Comparison of ENCODE assay signal across 8 mouse cellular contexts in the genomic region with DNA sequence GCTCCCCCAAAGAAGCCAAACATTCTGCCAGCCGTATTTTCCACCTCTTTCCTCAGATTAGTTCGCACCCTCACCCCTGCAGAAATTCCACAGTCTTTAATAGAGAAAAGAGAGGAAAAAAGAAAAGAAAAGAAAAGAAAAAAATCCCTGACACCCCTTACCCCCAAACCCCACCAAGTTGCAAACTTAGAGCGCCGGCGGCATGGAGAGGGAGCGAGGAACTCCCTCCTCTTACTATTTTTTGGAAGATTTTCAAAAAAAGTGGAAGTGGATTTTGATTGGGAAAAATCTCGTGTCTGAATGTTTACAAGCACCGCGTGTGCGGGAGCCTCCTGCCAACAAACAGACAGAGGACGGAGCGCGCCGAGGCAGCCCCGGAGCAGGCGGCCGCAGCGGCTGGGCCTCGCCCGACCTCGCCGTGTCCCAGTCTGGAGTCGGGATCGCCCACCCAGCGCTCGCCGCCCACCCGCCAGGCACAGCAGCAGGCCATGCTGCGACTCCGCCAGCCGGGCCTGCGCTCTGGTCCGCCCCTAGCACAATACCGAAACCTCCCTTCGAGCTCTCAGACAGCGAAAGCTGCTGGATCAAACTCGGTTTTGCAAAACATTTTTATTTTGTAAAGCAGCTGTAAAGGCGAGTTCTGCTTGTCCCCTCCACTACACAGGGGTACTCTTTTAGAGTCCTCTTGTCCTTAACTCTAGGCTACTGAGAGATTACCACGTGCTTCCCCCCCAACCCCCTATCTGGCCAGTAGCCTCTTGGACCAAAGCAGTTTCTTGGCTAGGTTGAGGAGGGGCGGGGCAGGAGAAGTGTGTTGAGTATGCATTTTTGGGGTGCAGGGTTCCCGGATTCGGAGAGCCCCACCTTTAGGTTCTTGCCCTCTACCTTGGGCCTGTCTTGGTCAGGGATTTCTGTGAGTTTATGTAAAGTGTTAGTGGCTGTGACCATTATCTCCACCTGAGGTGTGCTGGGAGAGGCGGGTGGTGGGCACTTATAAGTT. TPM values are rescaled to one million over a fixed set of nuclear protein-coding genes. Genes with fewer than 3 reads are reported as not detected.
DNase-seq lines count a peak whose midpoint lies in the region; ATAC-seq and TF ChIP-seq lines count a peak whose summit lies in the region.
"Had no signal": no experiment of that assay in that cellular context is flagged by ENCODE, and none has a peak within 500 bp of the region (broad histone marks: within the 10 kb centered on the region; RNA-seq: fewer than 3 reads in every experiment).

No protein-coding gene starts in this region.

- in situ Hi-C loops in CH12.LX (cut with MboI; ENCODE audit: low pct_ligation_motif_present, low pct_unique_long_range_greater_than_20kb, low sequenced_read_pairs) (loop anchor here (5.0 to 10.0 kb wide), 2 partner anchors 118 to 165 kb away; no protein-coding TSS in a partner anchor), ES-E14 (cut with MboI; ENCODE audit: low sequenced_read_pairs in 2 of 2, unreplicated experiment in 2 of 2) (no loop called here)

- peak; percentile 62 for DNase-seq in CH12.LX (ENCODE audit: extremely low read depth)
- no peak for DNase-seq in ES-E14 (ENCODE audit: low read depth, low spot score)
- DNase-seq in hindbrain, embryonic 10.5 days (ENCODE audit: low spot score): peak; percentile 78
- peak; percentile 75 for DNase-seq in midbrain, embryonic 14.5 days

- H3K4me1 ChIP-seq in CH12.LX (ENCODE audit: control insufficient read depth in 1 of 2, insufficient read depth in 2 of 2): peaks cover 2 to 17% of the 10 kb centered on the region in 2 experiments; a peak in 2 of 4 replicates
- H3K4me1 ChIP-seq in ES-E14 (ENCODE audit: control insufficient read depth in 2 of 2, insufficient read depth in 2 of 2, low read length in 2 of 2, poor library complexity in 1 of 2): peaks cover 2% of the 10 kb centered on the region in 2 experiments; a peak in 3 of 4 replicates
- H3K4me1 ChIP-seq in embryonic fibroblast, embryonic 13.5 days (ENCODE audit: control insufficient read depth, insufficient read depth, low read length): no peaks in the 10 kb centered on the region
- peaks cover 62% of the 10 kb centered on the region for H3K4me1 ChIP-seq in hindbrain, embryonic 10.5 days (replicated peaks)
- peaks cover 27% of the 10 kb centered on the region for H3K4me1 ChIP-seq in limb, embryonic 13.5 days
- peaks cover 23% of the 10 kb centered on the region for H3K4me1 ChIP-seq in midbrain, embryonic 14.5 days (ENCODE audit: control insufficient read depth, insufficient read depth, low read length)
- peaks cover 15% of the 10 kb centered on the region for H3K4me1 ChIP-seq in stomach, embryonic 15.5 days

- H3K36me3 ChIP-seq in CH12.LX (replicated peaks in 1 of 2; ENCODE audit: control insufficient read depth in 1 of 2, insufficient read depth in 1 of 2, low read length in 1 of 2): peaks cover 0 to 4% of the 10 kb centered on the region in 2 experiments
- no peaks in the 10 kb centered on the region; the same call in 1 of the 2 replicates for H3K36me3 ChIP-seq in ES-E14 (ENCODE audit: control insufficient read depth, insufficient read depth, low read length, poor library complexity, severe bottlenecking)
- no peaks in the 10 kb centered on the region for H3K36me3 ChIP-seq in hindbrain, embryonic 10.5 days
- no peaks in the 10 kb centered on the region for H3K36me3 ChIP-seq in limb, embryonic 13.5 days
- H3K36me3 ChIP-seq in midbrain, embryonic 14.5 days (ENCODE audit: control insufficient read depth, insufficient read depth, low read length): no peaks in the 10 kb centered on the region
- H3K36me3 ChIP-seq in stomach, embryonic 15.5 days: no peaks in the 10 kb centered on the region

- no peak for TF ChIP-seq RAD21 in CH12.LX (IDR thresholded peaks at IDR 0.05; ENCODE audit: low read depth, low read length)

- TF ChIP-seq POLR2A in CH12.LX (IDR thresholded peaks at IDR 0.05; ENCODE audit: low read depth, low read length): no peak
- TF ChIP-seq POLR2A in embryonic fibroblast, embryonic 13.5 days (IDR thresholded peaks at IDR 0.05; ENCODE audit: low read depth, low read length): no peak

- under 1% methylated on average over 43 of the region's 43 CpGs for WGBS in hindbrain, embryonic 10.5 days
- under 1% methylated on average over 43 of the region's 43 CpGs for WGBS in limb, embryonic 13.5 days
- WGBS in midbrain, embryonic 14.5 days: under 1% methylated on average over 43 of the region's 43 CpGs
- WGBS in stomach, embryonic 15.5 days: under 1% methylated on average over 41 of the region's 43 CpGs

- H3K4me3 ChIP-seq in CH12.LX (replicated peaks in 1 of 3; ENCODE audit: low read depth in 2 of 3, low read length in 2 of 3, poor library complexity in 1 of 3) (peak overlapping the region; percentile 57 to 80 (median 76)), ES-E14 (ENCODE audit: insufficient read depth in 1 of 2, low read depth in 1 of 2, low read length in 2 of 2, poor library complexity in 1 of 2, severe bottlenecking in 1 of 2) (peak overlapping the region; percentile 54 to 67; a peak in 2 of 4 replicates)
- peak overlapping the region; percentile 57 for H3K4me3 ChIP-seq in embryonic fibroblast, embryonic 13.5 days (ENCODE audit: insufficient read depth, low read length)
- H3K4me3 ChIP-seq in hindbrain, embryonic 10.5 days: peak overlapping the region; percentile 79
- peak overlapping the region; percentile 87 for H3K4me3 ChIP-seq in limb, embryonic 13.5 days
- peak overlapping the region; percentile 67 for H3K4me3 ChIP-seq in midbrain, embryonic 14.5 days (replicated peaks; ENCODE audit: low read depth, low read length)
- peak overlapping the region; percentile 68 for H3K4me3 ChIP-seq in stomach, embryonic 15.5 days (replicated peaks)

- dilution Hi-C loops in CH12.LX (cut with MboI; ENCODE audit: extremely low pct_ligation_motif_present, extremely low pct_unique_long_range_greater_than_20kb, low sequenced_read_pairs): no loop called here

- no peaks in the 10 kb centered on the region; the same call in 1 of the 2 replicates for H3K79me2 ChIP-seq in CH12.LX (replicated peaks; ENCODE audit: control insufficient read depth, extremely low read depth, insufficient read depth, poor library complexity, severe bottlenecking)

- TF ChIP-seq CTCF in CH12.LX (conservative IDR thresholded peaks at IDR 0.05 in 1 of 2, IDR thresholded peaks at IDR 0.05 in 1 of 2; ENCODE audit: low read depth in 2 of 2, low read length in 2 of 2): no peak
- no peak for TF ChIP-seq CTCF in embryonic fibroblast, embryonic 13.5 days (IDR thresholded peaks at IDR 0.05; ENCODE audit: borderline replicate concordance, insufficient read depth, low read length)

- H3K9me3 ChIP-seq in CH12.LX (replicated peaks; ENCODE audit: low read length) (no peaks in the 10 kb centered on the region), ES-E14 (ENCODE audit: control insufficient read depth, insufficient read depth, low read depth, low read length) (no peaks in the 10 kb centered on the region)
- H3K9me3 ChIP-seq in hindbrain, embryonic 10.5 days: no peaks in the 10 kb centered on the region
- H3K9me3 ChIP-seq in limb, embryonic 13.5 days: no peaks in the 10 kb centered on the region
- no peaks in the 10 kb centered on the region for H3K9me3 ChIP-seq in midbrain, embryonic 14.5 days (ENCODE audit: control insufficient read depth, low read length)
- no peaks in the 10 kb centered on the region for H3K9me3 ChIP-seq in stomach, embryonic 15.5 days

- H3K27ac ChIP-seq in CH12.LX (ENCODE audit: insufficient read depth, low read depth) (0 out of 2 replicates have a peak overlapping the region, but pooled peaks have one; percentile 10), ES-E14 (ENCODE audit: insufficient read depth, low read depth, low read length, poor library complexity, severe bottlenecking) (no peak overlapping the region)
- no peak overlapping the region for H3K27ac ChIP-seq in embryonic fibroblast, embryonic 13.5 days (ENCODE audit: insufficient read depth, low read length)
- H3K27ac ChIP-seq in hindbrain, embryonic 10.5 days: peak overlapping the region; percentile 95
- peak overlapping the region; percentile 99 for H3K27ac ChIP-seq in limb, embryonic 13.5 days
- H3K27ac ChIP-seq in midbrain, embryonic 14.5 days (replicated peaks; ENCODE audit: low read depth, low read length): peak overlapping the region; percentile 96
- H3K27ac ChIP-seq in stomach, embryonic 15.5 days: peak overlapping the region; percentile 96

- H3K27me3 ChIP-seq in CH12.LX (replicated peaks): no peaks in the 10 kb centered on the region
- peaks cover 37% of the 10 kb centered on the region; the same call in 1 of the 2 replicates for H3K27me3 ChIP-seq in hindbrain, embryonic 10.5 days (ENCODE audit: insufficient read depth, poor library complexity, severe bottlenecking)
- H3K27me3 ChIP-seq in limb, embryonic 13.5 days: no peaks in the 10 kb centered on the region
- H3K27me3 ChIP-seq in midbrain, embryonic 14.5 days (ENCODE audit: control insufficient read depth, insufficient read depth, low read length): no peaks in the 10 kb centered on the region
- H3K27me3 ChIP-seq in stomach, embryonic 15.5 days (replicated peaks): no peaks in the 10 kb centered on the region

- peak overlapping the region; percentile 98 for H3K4me2 ChIP-seq in CH12.LX (ENCODE audit: insufficient read depth, low read depth, poor library complexity, severe bottlenecking)
- H3K4me2 ChIP-seq in limb, embryonic 13.5 days (replicated peaks): peak overlapping the region; percentile 96
- H3K4me2 ChIP-seq in midbrain, embryonic 14.5 days (ENCODE audit: low read length): peak overlapping the region; percentile 99
- peak overlapping the region; percentile 98 for H3K4me2 ChIP-seq in stomach, embryonic 15.5 days

- H3K9ac ChIP-seq in CH12.LX (ENCODE audit: insufficient read depth, low read depth) (peak overlapping the region; percentile 20; the same call in 1 of the 2 replicates), ES-E14 (ENCODE audit: insufficient read depth, low read depth, low read length, poor library complexity, severe bottlenecking) (peak overlapping the region; percentile 51; the same call in 1 of the 2 replicates)
- H3K9ac ChIP-seq in limb, embryonic 13.5 days: peak overlapping the region; percentile 99
- H3K9ac ChIP-seq in midbrain, embryonic 14.5 days (replicated peaks; ENCODE audit: low read length): peak overlapping the region; percentile 90
- peak overlapping the region; percentile 78 for H3K9ac ChIP-seq in stomach, embryonic 15.5 days

- no peak for ATAC-seq in limb, embryonic 13.5 days (ENCODE audit: low FRiP score, low read depth)
- ATAC-seq in midbrain, embryonic 14.5 days (ENCODE audit: low FRiP score, low TSS enrichment): no peak
- no peak for ATAC-seq in stomach, embryonic 15.5 days (ENCODE audit: insufficient read depth, low FRiP score, low read depth)

- TF ChIP-seq EP300 in CH12.LX (IDR thresholded peaks at IDR 0.05; ENCODE audit: low read length): no peak

RNA-seq across cellular contexts. Expression of gene Bcl11a, which starts 1.8 kb away (rescaled TPM):
- total RNA-seq in CH12.LX (2012; rRNA removed): 6.8 and 9.0 TPM in 2 replicates
- 13.4 and 13.9 TPM in 2 replicates for total RNA-seq in CH12.LX (2014; rRNA removed)
- polyA plus RNA-seq in CH12.LX (2012; ENCODE audit: insufficient read length, low read depth): 52.1 and 57.9 TPM in 2 replicates
- 3.1 and 3.2 TPM in 2 replicates for total RNA-seq in ES-E14 (2012; rRNA removed)
- 2.0 and 7.6 TPM in 2 replicates for polyA plus RNA-seq in embryonic fibroblast, embryonic 13.5 days (2011; ENCODE audit: insufficient read length, low read depth, missing spikeins)
- polyA plus RNA-seq in hindbrain, embryonic 10.5 days (2016; fragmentation: Nextera tagmentation; extraction: Ambion mirVana): 20.7 and 54.9 TPM in 2 replicates
- polyA plus RNA-seq in limb, embryonic 13.5 days (2015; fragmentation: Nextera tagmentation; extraction: Ambion mirVana): 76.6 and 82.3 TPM in 2 replicates
- polyA plus RNA-seq in midbrain, embryonic 14.5 days (2014; fragmentation: Nextera tagmentation; extraction: Ambion mirVana): 117 and 121 TPM in 2 replicates
- polyA plus RNA-seq in stomach, embryonic 15.5 days (2015; fragmentation: Nextera tagmentation; extraction: Ambion mirVana): 24.5 and 25.1 TPM in 2 replicates

RNA-seq across cellular contexts. Expression of gene A830031A19Rik, which starts 4.8 kb away (rescaled TPM):
- total RNA-seq in CH12.LX (2012; rRNA removed) (not detected in 2 replicates), CH12.LX (2014; rRNA removed) (not detected in 2 replicates), ES-E14 (2012; rRNA removed) (not detected in 2 replicates)
- polyA plus RNA-seq in CH12.LX (2012; ENCODE audit: insufficient read length, low read depth): not detected in 2 replicates
- not detected in 2 replicates for polyA plus RNA-seq in embryonic fibroblast, embryonic 13.5 days (2011; ENCODE audit: insufficient read length, low read depth, missing spikeins)
- polyA plus RNA-seq in hindbrain, embryonic 10.5 days (2016; fragmentation: Nextera tagmentation; extraction: Ambion mirVana): not detected in 2 replicates
- not detected in 2 replicates for polyA plus RNA-seq in limb, embryonic 13.5 days (2015; fragmentation: Nextera tagmentation; extraction: Ambion mirVana)
- 0.40 TPM in 1 of 2 replicates, not detected in the other for polyA plus RNA-seq in midbrain, embryonic 14.5 days (2014; fragmentation: Nextera tagmentation; extraction: Ambion mirVana)
- polyA plus RNA-seq in stomach, embryonic 15.5 days (2015; fragmentation: Nextera tagmentation; extraction: Ambion mirVana): not detected in 2 replicates
- total RNA-seq: gastrocnemius, postnatal 36 days had no signal

Comparison
In these comparisons a context has a peak if more than half of its experiments do, and no peak if none do; other contexts are left out.
1. H3K27ac ChIP-seq: peak in CH12.LX (single experiment), hindbrain, embryonic 10.5 days (single experiment), limb, embryonic 13.5 days (single experiment), midbrain, embryonic 14.5 days (single experiment) and stomach, embryonic 15.5 days (single experiment); none in ES-E14 (single experiment) and embryonic fibroblast, embryonic 13.5 days (single experiment).
2. H3K9ac ChIP-seq: peak in every context shown above with its lines; median percentile 99 in limb, embryonic 13.5 days; 90 in midbrain, embryonic 14.5 days; 78 in stomach, embryonic 15.5 days; 51 in ES-E14; 20 in CH12.LX.
3. Peak in every context shown above with its lines, with median percentiles within 50 percentile points of each other: H3K4me2 ChIP-seq and H3K4me3 ChIP-seq.